Mouse (Mus musculus): Measurements from ENCODE around the gene Popdc3.
"Not testable (repeated sequence)": the region's sequence is repeated elsewhere in the genome, so short reads cannot be mapped to it uniquely, and the experiment has no call there.

Gene Popdc3

DNA sequence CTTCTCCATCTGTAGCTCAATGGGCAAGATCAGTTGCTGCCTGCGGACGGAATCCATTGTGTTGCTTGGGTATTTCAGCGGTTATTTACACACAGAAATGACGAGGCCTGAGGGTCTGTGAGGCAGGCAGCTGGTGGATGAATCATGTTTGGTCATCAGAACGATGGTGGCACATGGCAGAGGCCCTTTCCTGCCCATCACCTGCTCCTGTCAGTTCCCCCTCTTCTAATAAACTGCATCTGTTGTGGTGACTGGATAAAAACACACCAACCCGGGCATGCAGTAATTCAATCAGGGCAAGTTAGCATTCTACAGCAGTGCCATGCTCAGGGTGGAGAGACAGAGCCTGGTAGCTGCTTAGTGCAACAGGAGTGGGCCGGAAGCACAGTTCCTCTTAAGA lies 133.7 kb downstream of the Popdc3 start:
- no peak for DNase-seq (ENCODE audit: low read depth in 2 of 2, low spot score in 2 of 2)

DNA sequence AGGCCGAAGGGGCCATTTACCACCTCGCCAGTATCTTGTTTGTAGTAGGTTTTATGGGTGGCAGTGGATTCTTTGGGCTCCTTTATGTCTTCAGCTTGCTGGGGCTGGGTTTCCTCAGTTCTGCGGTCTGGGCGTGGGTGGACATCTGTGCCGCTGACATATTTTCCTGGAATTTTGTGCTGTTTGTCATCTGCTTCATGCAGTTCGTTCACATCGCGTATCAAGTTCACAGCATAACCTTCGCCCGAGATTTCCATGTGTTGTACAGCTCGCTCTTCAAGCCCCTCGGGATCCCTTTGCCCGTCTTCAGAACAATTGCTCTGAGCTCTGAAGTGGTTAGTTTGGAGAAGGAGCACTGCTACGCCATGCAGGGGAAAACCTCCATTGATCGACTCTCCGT lies 137.0 kb downstream of the Popdc3 start:
- DNase-seq (ENCODE audit: low read depth in 2 of 2, low spot score in 2 of 2) = no peak

DNA sequence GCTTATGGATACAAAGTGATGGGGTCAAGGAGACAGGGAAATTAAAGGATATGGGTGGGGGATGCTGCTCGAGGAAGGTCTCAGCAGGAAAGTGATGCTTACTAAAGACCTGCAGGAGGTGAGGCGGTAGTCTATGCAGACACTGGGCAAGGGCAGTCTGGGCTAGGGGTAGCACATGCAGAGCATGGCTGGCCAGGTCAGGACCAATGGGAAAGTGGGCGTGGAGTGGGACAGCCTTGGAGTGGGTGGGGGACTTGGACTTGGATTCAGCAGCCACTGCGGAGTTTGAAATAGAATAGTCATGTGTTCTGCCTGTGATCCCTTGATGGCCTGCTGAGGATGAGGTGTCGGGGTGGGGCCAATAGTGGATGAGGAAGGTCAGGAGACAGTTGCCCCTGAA lies 141.0 kb downstream of the Popdc3 start:
- no peak for DNase-seq (ENCODE audit: low read depth in 2 of 2, low spot score in 2 of 2)

DNA sequence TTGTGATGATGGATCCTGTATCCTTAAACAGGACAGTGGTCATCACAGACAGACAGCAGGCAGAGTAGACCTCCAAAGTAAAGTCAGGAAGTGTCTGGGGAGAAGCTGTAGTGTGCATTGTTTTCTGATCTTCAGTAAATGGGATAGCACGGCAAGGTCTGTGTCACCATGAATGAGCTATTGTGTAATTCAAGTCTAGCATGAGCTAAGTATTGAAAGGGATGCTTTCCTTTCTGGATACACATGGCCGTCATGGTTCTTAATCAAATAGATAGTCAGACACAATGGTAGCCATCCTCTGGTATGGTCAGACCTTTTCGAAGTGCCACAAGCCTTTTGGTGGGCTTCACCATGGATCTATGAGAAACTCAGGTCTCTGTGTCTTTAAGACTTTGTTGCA lies 142.4 kb downstream of the Popdc3 start:
- no peak for DNase-seq (ENCODE audit: low read depth in 2 of 2, low spot score in 2 of 2)

DNA sequence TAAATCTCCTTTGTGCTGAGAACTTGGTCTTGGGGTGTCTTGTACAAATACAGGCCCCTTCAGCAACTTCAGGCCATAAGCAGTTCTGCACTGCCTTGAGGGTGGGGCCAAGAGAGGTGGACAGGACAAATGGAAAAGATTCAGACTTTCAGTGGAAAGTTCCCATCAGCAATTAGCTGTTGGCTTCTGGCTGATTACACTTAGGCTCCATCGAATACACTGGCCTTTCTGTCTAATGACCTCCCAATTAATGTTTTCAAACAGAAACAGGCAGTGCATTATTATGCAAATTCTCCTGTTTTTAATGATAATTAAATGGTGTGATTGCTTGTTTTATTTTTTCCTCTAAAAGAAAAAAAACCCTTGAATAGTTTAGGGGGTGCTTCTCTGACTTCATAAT lies 146.3 kb downstream of the Popdc3 start:
- DNase-seq (ENCODE audit: low read depth in 2 of 2, low spot score in 2 of 2) = no peak

DNA sequence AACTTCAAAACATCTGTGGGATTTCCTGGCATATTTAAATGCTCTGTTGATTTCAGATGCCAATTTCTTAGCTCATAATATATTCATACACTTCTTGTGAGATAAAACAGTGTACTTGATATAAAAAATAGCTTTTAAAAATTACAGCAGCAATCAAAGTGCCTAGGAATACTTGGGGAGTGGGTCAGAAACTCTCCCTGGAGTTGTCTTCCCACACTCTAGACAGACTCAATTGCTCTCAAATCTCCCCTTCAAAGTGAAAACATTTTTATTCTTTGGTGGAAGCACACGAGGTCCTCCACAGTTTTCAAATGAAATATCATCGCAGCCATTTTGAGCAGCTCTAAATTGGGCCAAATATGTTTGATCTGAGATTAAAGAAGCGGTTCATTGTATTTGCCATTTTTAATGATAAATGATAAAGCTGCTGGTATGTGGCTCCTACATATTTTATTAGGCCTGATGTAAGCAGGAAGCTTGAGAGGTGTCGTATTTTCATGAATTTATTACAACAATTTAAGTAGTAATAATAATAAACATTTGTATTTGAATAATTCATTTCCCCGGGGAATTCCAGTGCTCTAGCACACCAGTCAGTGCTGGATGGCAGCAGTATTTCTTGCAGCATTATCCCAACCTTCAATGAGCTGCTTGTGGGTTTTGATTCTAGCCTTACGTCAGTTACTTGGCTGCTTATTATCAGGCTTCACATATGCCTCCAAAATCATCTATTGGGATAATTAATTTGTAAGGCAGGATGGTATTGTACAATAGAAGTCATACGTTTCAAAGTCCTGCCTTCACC lies 150.5 kb downstream of the Popdc3 start:
- DNase-seq (ENCODE audit: low read depth in 2 of 2, low spot score in 2 of 2) = no peak

DNA sequence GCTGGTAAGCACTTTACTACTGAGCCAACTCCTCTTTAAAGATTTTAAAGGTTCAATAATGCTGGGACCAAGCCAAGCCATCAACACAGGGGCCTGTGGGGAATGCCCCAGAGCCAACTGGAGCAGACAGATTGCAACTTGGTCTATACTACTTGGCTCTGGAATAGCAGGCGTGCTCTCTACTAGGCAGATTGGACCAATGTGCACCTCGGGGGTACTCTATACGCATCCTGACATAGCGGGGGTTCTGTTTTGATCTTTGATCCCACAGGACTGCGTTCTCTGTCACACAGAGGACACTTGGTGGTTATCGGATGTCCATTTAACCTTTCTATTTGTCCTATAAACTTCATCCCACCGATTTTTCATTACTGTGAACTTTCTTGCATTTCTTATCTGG lies 157.0 kb downstream of the Popdc3 start:
- DNase-seq (ENCODE audit: low read depth in 2 of 2, low spot score in 2 of 2) = no peak

DNA sequence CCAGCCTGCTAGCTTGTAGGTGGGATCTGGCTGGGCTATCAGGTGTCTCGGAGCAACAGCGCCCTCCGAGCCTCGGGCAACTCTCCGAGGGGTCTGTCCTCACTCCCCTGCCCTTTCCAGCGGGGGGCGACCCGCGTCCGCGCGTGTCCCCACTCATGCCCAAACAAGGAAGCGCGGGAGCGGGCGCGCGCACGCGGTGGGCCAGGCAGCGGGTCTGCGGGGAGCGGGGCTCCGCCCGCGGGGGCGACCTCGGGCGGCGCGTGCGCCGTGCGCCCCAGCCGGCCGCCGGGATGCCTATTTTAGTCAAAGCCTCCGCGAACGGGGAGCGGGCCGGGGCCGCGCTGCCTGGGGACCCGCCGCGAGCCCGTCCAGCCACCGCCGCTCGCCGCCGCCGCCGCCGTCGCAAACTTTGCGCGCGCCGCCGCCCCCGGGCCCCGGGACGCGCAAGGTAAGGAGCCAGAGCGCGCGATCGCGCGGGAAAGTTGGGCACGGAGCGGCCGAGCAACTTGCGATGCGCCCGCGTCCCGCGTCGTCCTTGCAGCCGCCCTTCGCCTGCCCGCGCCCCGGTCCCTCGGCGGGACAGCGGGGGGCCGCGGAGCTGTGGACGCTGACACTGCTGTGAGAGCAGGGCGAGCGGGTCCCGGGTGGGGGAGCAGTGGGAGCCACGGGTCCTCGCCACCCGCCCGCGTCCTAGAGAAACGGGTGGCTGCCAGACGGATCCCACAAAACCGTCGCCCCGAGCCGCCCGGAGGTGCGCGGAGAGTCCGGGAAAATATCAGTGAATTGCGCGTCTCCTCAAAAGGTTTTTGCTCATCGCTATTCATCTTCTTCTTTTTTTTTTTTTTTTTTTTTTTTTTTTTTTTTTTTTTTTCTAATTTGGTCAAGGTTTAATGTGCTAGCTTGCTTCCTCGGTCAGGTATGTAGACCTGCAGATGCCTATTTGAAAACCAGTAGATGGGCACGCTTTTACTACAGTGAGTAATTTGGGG lies 157.8 kb downstream of the Popdc3 start, which contains the start of gene Bves:
Gene Bves (plus strand): TSS at position 339 of the 989 bp plus-strand sequence.
- no peak for DNase-seq (ENCODE audit: low read depth in 2 of 2, low spot score in 2 of 2)

DNA sequence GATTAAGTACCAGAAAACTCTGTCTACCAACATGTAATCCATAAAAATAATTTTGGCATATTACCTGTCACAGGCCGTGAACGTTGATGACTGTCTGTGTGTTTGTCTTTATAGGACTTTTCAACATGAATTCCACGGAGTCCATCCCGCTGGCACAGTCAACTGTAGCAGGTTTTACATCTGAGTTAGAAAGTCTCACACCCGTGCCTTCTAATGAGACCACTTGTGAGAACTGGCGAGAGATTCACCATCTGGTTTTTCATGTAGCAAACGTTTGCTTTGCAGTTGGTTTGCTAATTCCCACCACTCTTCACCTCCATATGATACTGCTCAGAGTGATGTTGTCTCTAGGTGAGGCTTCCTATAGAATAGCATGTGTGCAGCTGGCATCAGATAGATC lies 161.2 kb downstream of the Popdc3 start:
- no peak for DNase-seq (ENCODE audit: low read depth in 2 of 2, low spot score in 2 of 2)

DNA sequence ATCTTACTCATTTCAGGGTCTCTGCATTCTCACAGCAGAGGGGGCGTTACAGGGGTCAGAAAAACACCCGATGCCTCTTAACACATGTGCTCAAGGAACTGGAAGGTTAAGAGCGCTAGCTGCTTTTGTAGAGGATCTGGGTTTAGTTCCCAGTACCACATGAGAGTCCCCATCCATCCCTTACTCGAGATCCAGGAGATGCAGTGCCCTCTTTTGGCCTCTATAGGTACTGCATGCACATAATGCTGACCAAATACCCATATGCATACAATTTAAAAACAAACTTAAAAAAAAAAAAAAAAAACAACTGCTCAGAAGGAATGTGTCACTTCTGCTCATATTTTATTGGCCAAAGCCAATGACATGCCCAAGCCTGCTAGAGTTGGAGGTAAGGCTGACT lies 166.5 kb downstream of the Popdc3 start:
- no peak for DNase-seq (ENCODE audit: low read depth in 2 of 2, low spot score in 2 of 2)

DNA sequence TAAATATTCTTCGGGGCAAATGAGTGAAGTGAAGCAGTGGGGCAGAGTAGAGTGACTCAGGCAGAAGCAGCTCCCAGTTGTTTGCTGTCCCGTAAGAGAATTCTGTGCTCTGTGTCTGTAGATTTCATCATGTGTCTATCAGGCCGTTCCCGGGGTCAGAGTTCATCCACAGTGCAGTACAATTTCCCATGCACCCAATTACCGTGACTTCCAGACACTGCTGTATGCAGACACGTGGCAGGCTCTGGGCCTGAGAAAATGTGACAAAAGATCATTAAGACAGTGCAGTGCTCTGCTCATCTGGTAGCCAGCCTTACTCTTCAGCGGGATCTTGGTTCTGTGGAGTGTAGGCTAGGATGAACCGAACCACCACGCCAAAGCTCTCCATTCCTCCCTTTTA lies 167.3 kb downstream of the Popdc3 start:
- no peak for DNase-seq (ENCODE audit: low read depth in 2 of 2, low spot score in 2 of 2)

DNA sequence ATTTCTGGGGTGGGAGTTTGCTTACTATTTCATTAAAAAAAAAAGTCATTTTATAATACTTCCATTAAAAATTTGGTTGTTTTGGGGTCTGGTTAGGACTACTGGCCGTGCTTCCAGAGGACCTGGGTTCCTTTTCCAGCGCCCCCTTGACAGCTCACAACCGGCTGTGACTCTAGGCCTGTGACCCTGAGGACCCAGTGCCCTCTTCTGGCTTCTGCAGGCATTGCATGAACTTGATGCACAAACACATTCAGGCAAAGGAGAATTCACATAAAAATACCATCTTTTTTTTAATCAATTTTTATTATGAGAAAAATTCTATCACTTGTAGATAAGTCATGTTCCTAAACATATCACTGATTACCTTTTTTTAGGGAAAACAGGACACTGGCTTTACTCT lies 170.2 kb downstream of the Popdc3 start:
- not testable (repeated sequence) for DNase-seq (ENCODE audit: low read depth in 2 of 2, low spot score in 2 of 2)

DNA sequence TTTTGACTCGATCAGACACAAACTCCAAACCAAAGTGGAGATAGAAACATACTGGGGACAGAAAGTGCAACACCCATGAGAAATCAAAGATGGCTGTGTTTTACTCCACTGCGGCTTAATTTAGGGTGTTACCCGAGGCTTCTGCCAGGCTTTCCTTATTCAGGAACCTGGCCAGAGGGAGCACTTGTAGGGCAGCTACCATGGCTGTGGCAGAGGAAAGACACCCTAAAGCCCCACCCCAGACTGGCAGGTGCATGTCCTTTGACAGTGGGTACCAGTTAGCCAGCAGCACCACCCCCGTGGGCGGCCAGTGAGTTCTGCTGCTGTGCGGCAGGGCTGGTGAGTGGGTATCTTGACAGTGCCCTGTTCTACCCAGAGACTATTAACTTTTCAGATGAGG lies 178.2 kb downstream of the Popdc3 start:
- no peak for DNase-seq (ENCODE audit: low read depth in 2 of 2, low spot score in 2 of 2)

DNA sequence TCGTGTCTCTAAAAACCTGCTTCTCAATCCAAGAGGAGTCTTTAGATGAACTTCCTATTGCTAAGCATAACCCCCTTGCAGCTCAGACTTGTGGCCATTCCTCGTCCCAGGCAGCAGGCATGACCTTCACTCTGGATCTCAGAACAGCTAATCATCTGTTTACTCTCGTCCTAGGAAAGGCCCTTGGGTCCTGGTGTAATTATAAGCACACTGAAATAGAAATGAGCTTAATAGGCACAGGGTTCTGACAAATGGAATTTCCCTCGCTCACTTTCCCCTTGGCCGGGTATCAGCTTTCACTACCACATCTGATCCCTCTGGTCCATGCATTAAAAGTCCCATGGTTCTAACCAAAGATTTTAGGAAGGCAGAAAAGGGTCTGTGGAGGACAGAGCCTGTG lies 185.5 kb downstream of the Popdc3 start:
- DNase-seq (ENCODE audit: low read depth in 2 of 2, low spot score in 2 of 2) = no peak

DNA sequence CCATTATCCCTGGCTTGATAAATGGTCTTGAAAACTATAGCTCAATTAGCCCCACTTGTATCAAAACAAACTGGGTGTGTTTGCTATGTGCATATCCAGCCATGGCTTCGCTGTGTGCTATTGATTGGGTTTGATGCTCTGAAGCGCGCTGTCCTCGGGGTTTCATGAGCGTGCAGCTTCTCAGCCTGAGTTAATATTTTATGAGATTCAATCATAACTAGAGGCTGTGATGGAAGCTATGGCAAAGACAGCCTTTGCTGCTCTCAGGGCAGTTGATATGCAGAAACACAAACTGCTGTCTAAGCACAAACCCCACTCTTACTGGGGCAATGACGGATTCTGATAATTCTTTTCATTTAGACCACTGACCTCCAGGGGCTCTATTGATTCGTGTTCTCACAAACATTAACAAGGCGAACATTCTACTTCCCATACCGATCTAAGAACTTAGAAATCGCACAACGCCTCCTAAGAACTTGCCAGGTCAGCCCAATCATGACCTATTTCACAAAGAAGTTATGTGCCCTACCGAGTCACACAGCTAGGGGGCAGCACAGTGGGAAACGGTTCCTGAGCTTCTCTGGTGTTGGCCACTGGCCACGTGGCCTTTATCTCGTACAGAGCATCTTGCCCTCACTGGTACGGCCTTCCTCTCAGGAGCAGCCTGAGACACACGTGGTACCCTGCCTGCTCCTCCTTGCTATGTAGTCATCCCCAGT lies 189.2 kb downstream of the Popdc3 start:
- DNase-seq (ENCODE audit: low read depth in 2 of 2, low spot score in 2 of 2) = no peak

Data from CD8-positive naive resting alpha-beta T cell, adult 2 months (primary cell).